Mouse (Mus musculus) MEL (cell line): ENCODE results near the gene Dtx3. TPM values are rescaled to one million over a fixed set of nuclear protein-coding genes. Genes with fewer than 3 reads are reported as not detected.

Experiments used
- DNase-seq: peaks from one replicate; pipeline ENCODE4 v3.0.0; 2011; ENCODE audit warnings: low read depth, low spot score
- H3K27ac ChIP-seq: 2 replicates; pipeline ENCODE4 v1.5.1; 2012; ENCODE audit warnings: low read depth, mild to moderate bottlenecking, control low read depth, low read length, moderate library complexity; ENCODE audit not compliant: control insufficient read depth
- H3K27me3 ChIP-seq, 2 experiments: fragments of 150-350 bp in 1 of 2; sonication (generic) in 1 of 2; 2 replicates each; pipeline ENCODE4 v1.6.1; 2012; ENCODE audit warnings: low read length in 2 of 2, mild to moderate bottlenecking in 2 of 2, improper control_type of control experiment in 1 of 2, moderate library complexity in 1 of 2; ENCODE audit not compliant: insufficient read depth in 2 of 2, control insufficient read depth in 1 of 2
- H3K36me3 ChIP-seq, 2 experiments: 2 replicates each; pipeline ENCODE4 v1.6.1; 2012 to 2014; ENCODE audit warnings: low read length in 2 of 2, improper control_type of control experiment in 1 of 2, inconsistent platforms in 1 of 2, mild to moderate bottlenecking in 1 of 2; ENCODE audit not compliant: insufficient read depth in 2 of 2, control insufficient read depth in 1 of 2
- H3K4me1 ChIP-seq, 2 experiments: fragments of 150-350 bp in 1 of 2; sonication (generic) in 1 of 2; 2 replicates each; pipeline ENCODE4 v1.6.1; 2012; ENCODE audit warnings: low read length in 2 of 2, improper control_type of control experiment in 1 of 2, mild to moderate bottlenecking in 1 of 2; ENCODE audit not compliant: insufficient read depth in 2 of 2, control insufficient read depth in 1 of 2
- H3K4me3 ChIP-seq, 2 experiments: fragments of 150-350 bp in 1 of 2; sonication (generic) in 1 of 2; 2 replicates each; pipeline ENCODE4 v1.5.1; 2012; ENCODE audit warnings: low read depth in 2 of 2, low read length in 2 of 2, mild to moderate bottlenecking in 2 of 2, moderate library complexity in 2 of 2, control low read depth in 1 of 2, improper control_type of control experiment in 1 of 2; ENCODE audit not compliant: control insufficient read depth in 1 of 2, insufficient read depth in 1 of 2
- H3K79me2 ChIP-seq: 2 replicates; pipeline ENCODE4 v1.6.1; 2012; ENCODE audit warnings: mild to moderate bottlenecking, low read length, moderate library complexity; ENCODE audit not compliant: control insufficient read depth, poor library complexity, insufficient read depth
- H3K9ac ChIP-seq: 2 replicates; pipeline ENCODE4 v1.6.1; 2012; ENCODE audit warnings: low read depth, mild to moderate bottlenecking, control low read depth, low read length, moderate library complexity; ENCODE audit not compliant: control insufficient read depth, poor library complexity, severe bottlenecking
- H3K9me3 ChIP-seq: fragments of 150-350 bp; sonication (generic); replicated peaks from 2 replicates; pipeline ENCODE4 v1.6.1; 2012; ENCODE audit warnings: mild to moderate bottlenecking, low read length, improper control_type of control experiment, moderate library complexity; ENCODE audit not compliant: insufficient read depth
- BHLHE40 ChIP-seq: IDR thresholded peaks from 2 replicates; pipeline ENCODE4 v1.6.1; 2012; ENCODE audit warnings: low read depth, mild to moderate bottlenecking, inconsistent platforms, low read length, improper control_type of control experiment, borderline replicate concordance
- CTCF ChIP-seq, 3 experiments: IDR thresholded peaks in 2 of 3; conservative IDR thresholded peaks in 1 of 3; 2 replicates each; pipeline ENCODE4 v1.5.1; 2011 to 2012; ENCODE audit warnings: low read length in 3 of 3, low read depth in 2 of 3, mild to moderate bottlenecking in 2 of 3, improper control_type of control experiment in 1 of 3, inconsistent platforms in 1 of 3, mixed read lengths in 1 of 3, moderate library complexity in 1 of 3; ENCODE audit not compliant: control insufficient read depth in 1 of 3, insufficient read depth in 1 of 3, poor library complexity in 1 of 3, severe bottlenecking in 1 of 3
- ELF1 ChIP-seq: IDR thresholded peaks from 2 replicates; pipeline ENCODE4 v1.6.1; 2014; ENCODE audit warnings: low read depth, mild to moderate bottlenecking, inconsistent platforms, low read length, improper control_type of control experiment, moderate library complexity
- ETS1 ChIP-seq: IDR thresholded peaks from 2 replicates; pipeline ENCODE4 v1.6.1; 2012; ENCODE audit warnings: low read depth, mild to moderate bottlenecking, inconsistent platforms, low read length, improper control_type of control experiment, moderate library complexity
- GABPA ChIP-seq: IDR thresholded peaks from 2 replicates; pipeline ENCODE4 v1.6.1; 2012; ENCODE audit warnings: low read depth, mild to moderate bottlenecking, inconsistent platforms, low read length, improper control_type of control experiment, moderate library complexity
- GATA1 ChIP-seq: IDR thresholded peaks from 2 replicates; pipeline ENCODE4 v1.6.1; 2011; ENCODE audit warnings: low read depth, low read length, improper control_type of control experiment
- MAZ ChIP-seq: IDR thresholded peaks from 2 replicates; pipeline ENCODE4 v1.6.1; 2012; ENCODE audit warnings: low read depth, mild to moderate bottlenecking, inconsistent platforms, low read length, improper control_type of control experiment
- MXI1 ChIP-seq: IDR thresholded peaks from 2 replicates; pipeline ENCODE4 v1.6.1; 2011; ENCODE audit warnings: mild to moderate bottlenecking, low read depth, low read length, improper control_type of control experiment
- MYB ChIP-seq: IDR thresholded peaks from 2 replicates; pipeline ENCODE4 v1.6.1; 2011; ENCODE audit warnings: mild to moderate bottlenecking, low read depth, low read length, improper control_type of control experiment
- MYC ChIP-seq: IDR thresholded peaks from 2 replicates; pipeline ENCODE4 v1.6.1; 2011; ENCODE audit warnings: low read depth, mild to moderate bottlenecking, low read length, improper control_type of control experiment, moderate library complexity
- NELFE ChIP-seq: IDR thresholded peaks from 2 replicates; pipeline ENCODE4 v1.6.1; 2011; ENCODE audit warnings: low read depth, low read length, improper control_type of control experiment
- NRF1 ChIP-seq: IDR thresholded peaks from 2 replicates; pipeline ENCODE4 v1.6.1; 2014; ENCODE audit warnings: low read depth, mild to moderate bottlenecking, inconsistent platforms, low read length, improper control_type of control experiment, moderate library complexity; ENCODE audit not compliant: poor library complexity, insufficient read depth, severe bottlenecking
- POLR2AphosphoS5 ChIP-seq: IDR thresholded peaks from 2 replicates; pipeline ENCODE4 v1.6.1; 2012; ENCODE audit warnings: low read depth, borderline replicate concordance, mild to moderate bottlenecking, inconsistent platforms, low read length, moderate library complexity, mixed read lengths
- RAD21 ChIP-seq: IDR thresholded peaks from 2 replicates; pipeline ENCODE4 v1.6.1; 2011; ENCODE audit warnings: mild to moderate bottlenecking, low read depth, low read length, improper control_type of control experiment
- TBP ChIP-seq: IDR thresholded peaks from 2 replicates; pipeline ENCODE4 v1.8.0; 2011; ENCODE audit warnings: low read depth, low read length, improper control_type of control experiment
- TCF12 ChIP-seq: IDR thresholded peaks from 2 replicates; pipeline ENCODE4 v1.6.1; 2014; ENCODE audit warnings: low read depth, mild to moderate bottlenecking, inconsistent platforms, low read length, improper control_type of control experiment, moderate library complexity
- USF2 ChIP-seq, 2 experiments: IDR thresholded peaks; 2 replicates each; pipeline ENCODE4 v1.6.1; 2011 to 2012; ENCODE audit warnings: improper control_type of control experiment in 2 of 2, low read length in 2 of 2, borderline replicate concordance in 1 of 2, inconsistent platforms in 1 of 2, low read depth in 1 of 2, mild to moderate bottlenecking in 1 of 2; ENCODE audit not compliant: insufficient read depth in 1 of 2
- ZMIZ1 ChIP-seq: IDR thresholded peaks from 2 replicates; pipeline ENCODE4 v1.6.1; 2012; ENCODE audit warnings: low read depth, mild to moderate bottlenecking, inconsistent platforms, low read length, improper control_type of control experiment, moderate library complexity
- ZNF384 ChIP-seq: IDR thresholded peaks from 2 replicates; pipeline ENCODE4 v1.6.1; 2012; ENCODE audit warnings: low read depth, mild to moderate bottlenecking, inconsistent platforms, low read length, improper control_type of control experiment
- polyA plus RNA-seq, 2 experiments: library from polyadenylated mRNA; stranded (reverse) in 1 of 2; unstranded in 1 of 2; fragments of >175 nt in 1 of 2; fragments of >200 nt in 1 of 2; gene quantifications; 2 replicates each; pipeline versions ENCODE4 v1.2.1 to v1.2.4; 2012; ENCODE audit warnings: low replicate concordance in 2 of 2, low read depth in 1 of 2; ENCODE audit not compliant: insufficient read length in 2 of 2, insufficient read depth in 1 of 2, missing spikeins in 1 of 2
- total RNA-seq: library from RNA; depleted of rRNA; stranded (reverse); fragments of 300-350 nt; gene quantifications from 2 replicates; pipeline ENCODE4 v1.2.3, GENCODE M21; 2012

Gene Dtx3
- total and polyA plus RNA-seq, 3 experiments, result 30.5 to 107 TPM; not detected in 1

DNA sequence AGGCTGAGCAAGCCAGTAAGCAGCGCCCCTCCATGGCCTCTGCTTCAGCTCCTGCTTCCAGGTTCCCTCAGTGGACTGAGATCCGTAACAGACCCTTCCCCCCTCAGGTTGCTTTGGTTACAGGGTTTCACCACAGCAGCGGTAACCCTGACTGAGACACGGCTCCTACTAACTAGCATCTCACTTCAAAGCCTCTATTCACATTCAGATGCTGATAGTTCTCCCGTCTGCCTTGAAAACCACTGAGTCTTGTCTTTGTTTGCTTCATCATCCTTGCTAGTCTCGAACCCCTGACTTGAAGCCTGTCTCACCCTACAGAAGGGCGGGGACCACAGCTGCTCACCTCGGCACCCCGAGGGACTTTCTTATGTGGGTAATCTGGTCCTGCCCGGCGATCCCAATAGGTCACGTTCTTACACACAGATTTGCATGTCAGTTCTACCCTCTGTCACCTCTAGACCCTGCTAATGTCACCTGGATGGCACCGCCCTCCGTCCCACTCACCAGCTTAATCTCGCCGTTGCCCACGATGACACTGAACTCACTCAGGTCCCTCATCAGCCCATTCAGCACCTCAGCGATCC, 42.8 kb upstream of the Dtx3 start:
- Histone ChIP-seq H3K36me3 (no peaks in the 10 kb centered on the region), H3K4me1 (no peaks in the 10 kb centered on the region), H3K9me3 (no peaks in the 10 kb centered on the region), H3K9ac (no peak overlapping the region), H3K27me3 (no peaks in the 10 kb centered on the region), H3K4me3 (no peak overlapping the region)
- TF ChIP-seq MXI1 (no peak), MYC (no peak), POLR2AphosphoS5 (no peak)
- TF ChIP-seq, all 39 proteins: peak for 0
- no peak for DNase-seq
- no peaks in the 10 kb centered on the region for H3K79me2 ChIP-seq
- H3K27ac ChIP-seq, result no peak overlapping the region

GRCm38 (mm10) chr10:127236541-127236940, 41.0 kb upstream of the Dtx3 start:
- H3K79me2 ChIP-seq, result no peaks in the 10 kb centered on the region
- H3K4me1 ChIP-seq, result no peaks in the 10 kb centered on the region
- no peak overlapping the region for H3K4me3 ChIP-seq
- no peak for DNase-seq
- H3K27me3 ChIP-seq, result no peaks in the 10 kb centered on the region
- H3K9ac ChIP-seq, result no peak overlapping the region
- no peaks in the 10 kb centered on the region for H3K36me3 ChIP-seq
- no peak overlapping the region for H3K27ac ChIP-seq
- TF ChIP-seq MYC (no peak), CTCF (IDR thresholded peaks at IDR 0.05 in 2 of 3, conservative IDR thresholded peaks at IDR 0.05 in 1 of 3; ENCODE audit: control insufficient read depth in 1 of 3, insufficient read depth in 1 of 3, low read depth in 2 of 3, low read length in 3 of 3, poor library complexity in 1 of 3, severe bottlenecking in 1 of 3) (no peak), ZNF384 (no peak), RAD21 (no peak), NELFE (no peak), MAZ (no peak), USF2 (IDR thresholded peaks at IDR 0.05; ENCODE audit: borderline replicate concordance in 1 of 2, insufficient read depth in 1 of 2, low read depth in 1 of 2, low read length in 2 of 2) (no peak), ZMIZ1 (no peak), ELF1 (no peak), TCF12 (no peak), ETS1 (no peak), GATA1 (no peak), MYB (no peak), TBP (no peak), NRF1 (no peak), GABPA (no peak), BHLHE40 (no peak)
- no peaks in the 10 kb centered on the region for H3K9me3 ChIP-seq
